Mouse (Mus musculus) liver, adult 2 months (tissue): Measurements from ENCODE around the gene Ppan. TPM values are rescaled to one million over a fixed set of nuclear protein-coding genes. Genes with fewer than 3 reads are reported as not detected.

Experiments
- DNase-seq: peaks from one replicate; pipeline ENCODE4 v3.0.0-alpha.2; 2011; ENCODE audit warnings: low read depth, low spot score; ENCODE audit errors: extremely low read depth
- H3K27ac ChIP-seq: fragments of 200-500 bp; replicated peaks from 2 replicates; pipeline ENCODE4 v1.5.1; 2012; ENCODE audit warnings: low read depth, mild to moderate bottlenecking, control low read depth, inconsistent platforms, low read length; ENCODE audit not compliant: insufficient read depth
- H3K27me3 ChIP-seq: fragments of 200-500 bp; 2 replicates; pipeline ENCODE4 v1.6.1; 2012; ENCODE audit warnings: mild to moderate bottlenecking, moderate library complexity, low read length, inconsistent platforms; ENCODE audit not compliant: control insufficient read depth, insufficient read depth
- H3K36me3 ChIP-seq: fragments of 200-500 bp; 2 replicates; pipeline ENCODE4 v1.6.1; 2012; ENCODE audit warnings: low read length, inconsistent platforms; ENCODE audit not compliant: control insufficient read depth, insufficient read depth
- H3K4me1 ChIP-seq: fragments of 200-500 bp; 2 replicates; pipeline ENCODE4 v1.6.1; 2011; ENCODE audit warnings: low read length; ENCODE audit not compliant: control insufficient read depth, insufficient read depth
- H3K4me3 ChIP-seq: fragments of 200-500 bp; 2 replicates; pipeline ENCODE4 v1.5.1; 2011; ENCODE audit warnings: low read depth, mild to moderate bottlenecking, control low read depth, low read length, moderate library complexity; ENCODE audit not compliant: insufficient read depth
- H3K79me2 ChIP-seq: fragments of 200-500 bp; 2 replicates; pipeline ENCODE4 v1.6.1; 2012; ENCODE audit warnings: inconsistent platforms, mild to moderate bottlenecking, low read length, moderate library complexity; ENCODE audit not compliant: control insufficient read depth, insufficient read depth
- H3K9ac ChIP-seq: fragments of 200-500 bp; 2 replicates; pipeline ENCODE4 v1.6.1; 2012; ENCODE audit warnings: low read depth, mild to moderate bottlenecking, control low read depth, inconsistent platforms, low read length
- CTCF ChIP-seq: fragments of 200-500 bp; IDR thresholded peaks from 2 replicates; pipeline ENCODE4 v1.5.1; 2011; ENCODE audit warnings: low read depth, low read length, control low read depth
- POLR2A ChIP-seq: fragments of 200-500 bp; IDR thresholded peaks from 2 replicates; pipeline ENCODE4 v1.6.1; 2011; ENCODE audit warnings: low read length, control low read depth; ENCODE audit not compliant: insufficient read depth; ENCODE audit errors: extremely low read depth
- WGBS: fragments of 180-500 bp; shearing (Covaris S2); methylation state at CpG from one replicate; pipeline ENCODE4 v1.1.7; 2018; 5-methylcytosine and 5-hydroxymethylcytosine counted together
- polyA plus RNA-seq: library from polyadenylated mRNA; depleted of rRNA; stranded (reverse); fragments of >200 nt; gene quantifications from 2 replicates; pipeline ENCODE4 v1.2.3, GENCODE M21; 2012
- total RNA-seq: library from RNA; depleted of rRNA; stranded (reverse); fragments of >200 nt; gene quantifications from 2 replicates; pipeline ENCODE4 v1.2.3, GENCODE M21; 2014

The Ppan gene
- total and polyA plus RNA-seq, 2 experiments, result 6.5 to 69.6 TPM

DNA sequence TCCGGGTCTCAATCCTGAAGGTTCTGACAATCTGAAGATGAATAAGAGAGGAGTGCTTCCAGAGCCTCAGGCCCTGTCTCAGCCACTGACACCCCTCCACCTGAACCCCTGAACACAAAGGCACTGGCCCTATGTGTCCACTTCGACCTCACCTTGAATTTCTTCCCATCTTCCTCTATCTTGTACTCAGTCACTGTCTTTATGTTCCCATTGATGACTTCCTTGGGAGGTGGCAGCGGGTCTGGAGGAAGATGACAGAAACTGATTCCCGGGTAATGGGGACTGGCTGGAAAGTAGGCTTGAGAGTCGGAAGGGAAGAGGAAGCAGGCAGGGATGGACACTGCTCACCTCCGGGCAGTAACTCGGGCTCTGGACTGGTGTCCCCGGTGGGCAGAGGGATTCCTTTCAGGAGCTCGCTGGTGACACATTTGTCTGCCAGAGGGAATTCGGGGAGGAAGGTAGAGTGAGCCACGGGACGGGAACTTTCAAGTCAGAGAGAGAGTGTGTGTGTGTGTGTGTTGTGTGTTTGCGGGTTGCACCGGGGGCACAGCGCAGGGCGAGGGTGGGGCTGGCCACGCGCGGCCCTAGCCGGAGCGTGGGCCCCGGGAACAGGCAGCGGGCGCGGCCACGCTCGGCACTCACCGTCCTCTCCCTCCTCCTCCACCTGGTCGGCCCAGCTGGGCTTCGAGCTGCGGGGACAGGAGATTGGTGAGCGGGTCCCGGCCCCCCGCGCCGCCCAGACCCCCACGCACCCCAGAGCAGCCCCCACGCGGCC is 9.9 kb downstream of the Ppan start:
- Histone ChIP-seq H3K4me1 (peaks cover 15% of the 10 kb centered on the region), H3K4me3 (peak overlapping the region; percentile 95), H3K36me3 (peaks cover 5% of the 10 kb centered on the region; the same call in 1 of the 2 replicates), H3K9ac (peak overlapping the region; percentile 95), H3K27ac (no peak overlapping the region), H3K27me3 (no peaks in the 10 kb centered on the region), H3K79me2 (peaks cover 17% of the 10 kb centered on the region; the same call in 1 of the 2 replicates)
- TF ChIP-seq POLR2A, result no peak
- TF ChIP-seq CTCF, result no peak
- no peak for DNase-seq
- WGBS, result 3% methylated on average over 32 of the region's 39 CpGs

GRCm38 (mm10) chr9:20898511-20899073 is 10.6 kb downstream of the Ppan start, which contains the start of gene Eif3g:
Gene Eif3g, minus strand, starts transcription at chr9:20898623.
- Histone ChIP-seq H3K79me2 (peaks cover 17% of the 10 kb centered on the region; the same call in 1 of the 2 replicates), H3K27me3 (no peaks in the 10 kb centered on the region), H3K9ac (peak within 1 kb of the TSS; percentile 95), H3K4me3 (peak within 1 kb of the TSS; percentile 95), H3K27ac (no peak within 1 kb of the TSS), H3K4me1 (peaks cover 15% of the 10 kb centered on the region), H3K36me3 (peaks cover 5% of the 10 kb centered on the region; the same call in 1 of the 2 replicates)
- DNase-seq, result peak; percentile 72
- WGBS, result 3% methylated on average over 34 of the region's 34 CpGs
- TF ChIP-seq CTCF (peak; percentile 96), POLR2A (peak; percentile 62)

GRCm38 (mm10) chr9:20901466-20902173 is 13.6 kb downstream of the Ppan start:
- DNase-seq, result peak; percentile 65
- Histone ChIP-seq H3K4me3 (no peak overlapping the region), H3K79me2 (peaks cover 17% of the 10 kb centered on the region; the same call in 1 of the 2 replicates), H3K27ac (no peak overlapping the region), H3K4me1 (peaks cover 15% of the 10 kb centered on the region), H3K9ac (no peak overlapping the region), H3K36me3 (no peaks in the 10 kb centered on the region), H3K27me3 (no peaks in the 10 kb centered on the region)
- TF ChIP-seq POLR2A (no peak), CTCF (peak; percentile 59)
- 16% methylated on average over 13 of the region's 13 CpGs for WGBS

DNA sequence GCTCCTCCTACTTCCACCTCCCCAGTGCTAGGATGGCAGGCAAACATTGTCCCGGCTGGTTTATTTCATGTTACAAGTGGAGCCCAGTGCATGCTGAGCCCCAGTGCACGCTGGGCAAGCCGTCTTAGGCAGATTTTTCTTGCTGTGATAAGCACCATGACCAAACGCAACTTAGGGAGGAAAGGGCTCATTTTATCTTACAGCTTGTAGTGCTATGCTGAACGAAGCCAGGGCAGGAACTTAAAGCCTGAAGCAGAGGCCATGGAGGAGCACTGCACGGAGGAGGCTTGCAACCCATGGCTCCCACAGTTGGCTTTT is 14.2 kb downstream of the Ppan start:
- DNase-seq, result no peak
- no peak for TF ChIP-seq POLR2A
- no peak for TF ChIP-seq CTCF
- H3K4me1 ChIP-seq, result peaks cover 12% of the 10 kb centered on the region
- no peaks in the 10 kb centered on the region for H3K27me3 ChIP-seq
- H3K9ac ChIP-seq, result no peak overlapping the region
- no peaks in the 10 kb centered on the region for H3K36me3 ChIP-seq
- no peak overlapping the region for H3K4me3 ChIP-seq
- peaks cover 12% of the 10 kb centered on the region; the same call in 1 of the 2 replicates for H3K79me2 ChIP-seq
- H3K27ac ChIP-seq, result no peak overlapping the region
- WGBS, result 53% methylated on average over 6 of the region's 6 CpGs

DNA sequence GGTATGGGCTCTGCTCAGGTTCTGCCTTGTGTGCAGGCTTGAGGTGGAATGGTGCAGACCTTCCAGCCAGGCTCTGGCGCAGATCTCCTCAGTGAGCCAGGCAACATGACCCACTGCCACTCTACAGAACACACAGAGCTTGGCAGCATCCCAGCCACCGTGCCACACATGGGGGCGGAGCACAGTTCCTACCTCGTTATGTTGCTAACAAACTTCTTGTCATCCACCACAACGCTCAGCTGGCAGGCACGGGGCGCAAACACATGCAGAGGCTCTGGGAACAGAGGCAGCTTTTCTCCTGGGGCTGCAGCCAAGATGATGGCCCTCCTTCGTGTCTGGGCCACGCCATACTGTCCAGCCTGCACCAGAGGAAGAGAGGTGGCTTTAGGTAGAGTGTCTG is 22.0 kb downstream of the Ppan start:
- no peaks in the 10 kb centered on the region for H3K79me2 ChIP-seq
- H3K4me3 ChIP-seq, result no peak overlapping the region
- H3K36me3 ChIP-seq, result peaks cover 9% of the 10 kb centered on the region
- H3K9ac ChIP-seq, result no peak overlapping the region
- DNase-seq, result no peak
- no peaks in the 10 kb centered on the region for H3K4me1 ChIP-seq
- no peak for TF ChIP-seq POLR2A
- no peak for TF ChIP-seq CTCF
- H3K27ac ChIP-seq, result no peak overlapping the region
- H3K27me3 ChIP-seq, result no peaks in the 10 kb centered on the region
- WGBS, result 90% methylated on average over 9 of the region's 9 CpGs
